Mouse (Mus musculus): Measurements from ENCODE around the gene Flg2. TPM values are rescaled to one million over a fixed set of nuclear protein-coding genes. Genes with fewer than 3 reads are reported as not detected.

Flg2 gene
- total and polyA plus RNA-seq, 3 experiments: not detected

GRCm38 (mm10) chr3:93162996-93163592 lies 34.0 kb upstream of the Flg2 start:
- no peaks in the 10 kb centered on the region for H3K9me3 ChIP-seq (replicated peaks; ENCODE audit: insufficient read depth, low read length)
- DNase-seq (ENCODE audit: low read depth, low spot score): no peak
- no peak overlapping the region for H3K9ac ChIP-seq (ENCODE audit: control insufficient read depth, low read depth, low read length, poor library complexity, severe bottlenecking)
- no peaks in the 10 kb centered on the region for H3K36me3 ChIP-seq (ENCODE audit: control insufficient read depth in 1 of 2, insufficient read depth in 2 of 2, low read length in 2 of 2)
- H3K27ac ChIP-seq (ENCODE audit: control insufficient read depth, low read depth, low read length): no peak overlapping the region
- TF ChIP-seq CTCF (IDR thresholded peaks at IDR 0.05 in 2 of 3, conservative IDR thresholded peaks at IDR 0.05 in 1 of 3; ENCODE audit: control insufficient read depth in 1 of 3, insufficient read depth in 1 of 3, low read depth in 2 of 3, low read length in 3 of 3, poor library complexity in 1 of 3, severe bottlenecking in 1 of 3): no peak
- TF ChIP-seq SMC3 (IDR thresholded peaks at IDR 0.05; ENCODE audit: low read depth, low read length): no peak
- no peak for TF ChIP-seq MXI1 (IDR thresholded peaks at IDR 0.05; ENCODE audit: low read depth, low read length)
- TF ChIP-seq BHLHE40 (IDR thresholded peaks at IDR 0.05; ENCODE audit: borderline replicate concordance, low read depth, low read length): no peak
- TF ChIP-seq SIN3A (IDR thresholded peaks at IDR 0.05; ENCODE audit: low read length): no peak
- TF ChIP-seq USF1 (IDR thresholded peaks at IDR 0.05; ENCODE audit: low read depth, low read length): no peak
- no peak for TF ChIP-seq HCFC1 (IDR thresholded peaks at IDR 0.05; ENCODE audit: low read depth, low read length)
- no peak for TF ChIP-seq UBTF (IDR thresholded peaks at IDR 0.05; ENCODE audit: borderline replicate concordance, insufficient read depth, low read depth, low read length)
- no peak for TF ChIP-seq JUND (IDR thresholded peaks at IDR 0.05; ENCODE audit: low read depth, low read length)
- TF ChIP-seq MAX (IDR thresholded peaks at IDR 0.05; ENCODE audit: low read length): no peak
- no peak for TF ChIP-seq POLR2AphosphoS5 (IDR thresholded peaks at IDR 0.05; ENCODE audit: borderline replicate concordance, low read depth, low read length)
- no peak for TF ChIP-seq ZMIZ1 (IDR thresholded peaks at IDR 0.05; ENCODE audit: low read depth, low read length)
- no peak for TF ChIP-seq GABPA (IDR thresholded peaks at IDR 0.05; ENCODE audit: low read depth, low read length)
- no peak for TF ChIP-seq MEF2A (IDR thresholded peaks at IDR 0.05; ENCODE audit: extremely low read depth, insufficient replicate concordance, low read depth, low read length, poor library complexity, severe bottlenecking)
- no peak for TF ChIP-seq ZC3H11A (IDR thresholded peaks at IDR 0.05; ENCODE audit: low read depth, low read length)
- no peak for TF ChIP-seq MYB (IDR thresholded peaks at IDR 0.05; ENCODE audit: low read depth, low read length)
- no peak for TF ChIP-seq TAL1 (IDR thresholded peaks at IDR 0.05; ENCODE audit: low read length)
- TF ChIP-seq ZKSCAN1 (IDR thresholded peaks at IDR 0.05; ENCODE audit: low read depth, low read length): no peak
- no peaks in the 10 kb centered on the region for H3K79me2 ChIP-seq (ENCODE audit: control insufficient read depth, insufficient read depth, low read length, poor library complexity)
- no peaks in the 10 kb centered on the region for H3K27me3 ChIP-seq (ENCODE audit: control insufficient read depth in 1 of 2, insufficient read depth in 2 of 2, low read length in 2 of 2)
- H3K4me3 ChIP-seq (ENCODE audit: control insufficient read depth in 1 of 2, insufficient read depth in 1 of 2, low read depth in 2 of 2, low read length in 2 of 2): no peak overlapping the region
- no peaks in the 10 kb centered on the region for H3K4me1 ChIP-seq (ENCODE audit: control insufficient read depth in 1 of 2, insufficient read depth in 2 of 2, low read length in 2 of 2)

GRCm38 (mm10) chr3:93180856-93181255 lies 16.2 kb upstream of the Flg2 start:
- no peak overlapping the region for H3K27ac ChIP-seq (ENCODE audit: control insufficient read depth, low read depth, low read length)
- H3K4me1 ChIP-seq (ENCODE audit: control insufficient read depth in 1 of 2, insufficient read depth in 2 of 2, low read length in 2 of 2): no peaks in the 10 kb centered on the region
- H3K79me2 ChIP-seq (ENCODE audit: control insufficient read depth, insufficient read depth, low read length, poor library complexity): no peaks in the 10 kb centered on the region
- no peaks in the 10 kb centered on the region for H3K9me3 ChIP-seq (replicated peaks; ENCODE audit: insufficient read depth, low read length)
- no peak overlapping the region for H3K9ac ChIP-seq (ENCODE audit: control insufficient read depth, low read depth, low read length, poor library complexity, severe bottlenecking)
- no peaks in the 10 kb centered on the region for H3K27me3 ChIP-seq (ENCODE audit: control insufficient read depth in 1 of 2, insufficient read depth in 2 of 2, low read length in 2 of 2)
- TF ChIP-seq SIN3A (IDR thresholded peaks at IDR 0.05; ENCODE audit: low read length) (no peak), TBP (IDR thresholded peaks at IDR 0.05; ENCODE audit: low read depth, low read length) (no peak), UBTF (IDR thresholded peaks at IDR 0.05; ENCODE audit: borderline replicate concordance, insufficient read depth, low read depth, low read length) (no peak), KAT2A (conservative IDR thresholded peaks at IDR 0.05; ENCODE audit: low read depth, low read length) (no peak), CTCF (IDR thresholded peaks at IDR 0.05 in 2 of 3, conservative IDR thresholded peaks at IDR 0.05 in 1 of 3; ENCODE audit: control insufficient read depth in 1 of 3, insufficient read depth in 1 of 3, low read depth in 2 of 3, low read length in 3 of 3, poor library complexity in 1 of 3, severe bottlenecking in 1 of 3) (no peak), E2F4 (IDR thresholded peaks at IDR 0.05; ENCODE audit: borderline replicate concordance, low read depth, low read length) (no peak), BHLHE40 (IDR thresholded peaks at IDR 0.05; ENCODE audit: borderline replicate concordance, low read depth, low read length) (no peak), SMC3 (IDR thresholded peaks at IDR 0.05; ENCODE audit: low read depth, low read length) (no peak), USF2 (IDR thresholded peaks at IDR 0.05; ENCODE audit: borderline replicate concordance in 1 of 2, insufficient read depth in 1 of 2, low read depth in 1 of 2, low read length in 2 of 2) (no peak), HCFC1 (IDR thresholded peaks at IDR 0.05; ENCODE audit: low read depth, low read length) (no peak), ELF1 (IDR thresholded peaks at IDR 0.05; ENCODE audit: low read depth, low read length) (no peak), MAFK (IDR thresholded peaks at IDR 0.05; ENCODE audit: borderline replicate concordance, low read depth, low read length) (no peak), RCOR1 (IDR thresholded peaks at IDR 0.05; ENCODE audit: low read depth, low read length) (no peak), ZNF384 (IDR thresholded peaks at IDR 0.05; ENCODE audit: low read depth, low read length) (no peak), GATA1 (IDR thresholded peaks at IDR 0.05; ENCODE audit: low read depth, low read length) (no peak)
- DNase-seq (ENCODE audit: low read depth, low spot score): no peak
- H3K36me3 ChIP-seq (ENCODE audit: control insufficient read depth in 1 of 2, insufficient read depth in 2 of 2, low read length in 2 of 2): no peaks in the 10 kb centered on the region
- H3K4me3 ChIP-seq (ENCODE audit: control insufficient read depth in 1 of 2, insufficient read depth in 1 of 2, low read depth in 2 of 2, low read length in 2 of 2): no peak overlapping the region
